Mouse (Mus musculus): Measurements from ENCODE around the gene Syt12.

Gene Syt12

DNA sequence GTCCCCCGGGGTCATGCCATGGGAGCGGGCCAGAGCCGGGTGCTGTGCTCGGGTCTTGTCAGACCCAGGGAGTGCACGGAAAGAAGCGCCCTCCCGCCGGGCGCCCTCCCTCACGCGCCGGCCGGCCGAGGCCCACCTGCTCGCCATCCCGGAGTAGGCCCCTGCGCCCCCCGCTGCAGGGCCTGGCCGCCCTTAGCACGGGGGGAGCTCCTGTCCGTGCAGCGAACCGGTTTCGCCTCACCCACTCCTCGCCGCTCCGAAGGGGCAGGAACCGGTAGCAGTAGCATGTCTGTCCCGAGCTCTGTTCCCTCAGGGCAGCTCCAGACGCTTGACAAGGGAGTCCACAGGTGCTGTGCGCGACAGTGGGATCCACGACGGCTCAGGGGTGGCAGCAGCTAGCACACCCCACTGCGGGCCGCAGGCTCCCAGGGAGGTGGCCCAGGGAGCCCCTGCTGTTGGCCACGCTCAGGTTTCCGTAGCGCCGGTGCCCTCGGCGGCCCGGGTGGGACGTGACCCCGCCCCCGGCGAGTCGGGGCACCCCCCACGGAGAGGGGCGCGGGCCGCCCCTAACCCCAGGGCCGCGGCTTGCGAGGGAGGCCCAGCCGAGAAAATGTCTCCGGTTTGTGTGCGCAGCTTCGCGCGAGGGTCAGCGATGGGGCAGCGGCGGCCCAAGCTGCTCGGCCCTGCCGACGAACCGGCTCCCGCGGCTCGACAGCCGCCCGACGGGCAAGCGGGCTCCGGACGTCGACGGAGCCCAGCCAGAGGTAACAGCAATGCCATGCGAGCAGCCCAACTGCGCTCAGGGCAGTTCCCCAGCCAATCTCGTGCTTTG, 79.2 kb downstream of the Syt12 start, which contains the start of gene Kdm2a:
Gene Kdm2a, minus strand, starts transcription at position 488 of the 832 bp plus-strand sequence.
- peak; percentile 62 for DNase-seq

DNA sequence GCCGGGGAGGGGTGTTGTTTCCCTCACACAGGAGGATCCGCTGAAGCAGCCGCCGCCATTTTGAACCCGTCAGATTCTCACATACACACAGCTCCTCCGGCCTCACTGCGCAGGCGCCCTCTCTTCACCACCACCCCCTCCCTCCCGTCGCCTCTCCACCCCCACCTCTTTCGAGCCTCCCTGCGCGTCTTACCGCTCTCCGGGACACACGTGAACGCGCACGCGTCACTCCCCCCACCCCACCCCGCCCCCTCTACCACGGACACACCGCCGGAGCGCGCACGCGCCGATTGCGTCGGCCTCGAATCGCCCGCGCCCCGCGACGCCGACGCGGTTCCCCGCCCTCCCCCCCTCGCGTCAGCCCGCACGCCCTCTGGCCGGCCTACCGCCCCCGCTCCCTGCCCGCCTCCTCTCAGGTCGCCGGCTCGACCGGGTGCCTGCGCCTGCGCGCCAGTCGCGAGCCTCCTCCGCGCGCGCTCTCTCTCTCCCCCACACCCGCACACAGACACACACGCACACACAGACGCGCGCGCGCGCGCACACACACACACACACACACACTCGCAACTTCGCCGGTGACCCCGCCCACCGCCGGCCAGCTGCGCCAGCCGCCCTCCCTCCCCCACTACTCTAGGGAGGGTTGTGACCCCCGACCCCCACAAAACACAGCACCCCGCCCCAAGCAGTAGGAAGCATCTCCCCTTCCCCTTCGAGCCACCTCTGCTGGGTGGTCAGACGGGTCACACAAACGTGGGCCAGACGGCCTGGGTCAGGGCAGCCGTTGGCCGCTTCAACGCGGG, 80.0 kb downstream of the Syt12 start:
- DNase-seq, result peak; percentile 98

DNA sequence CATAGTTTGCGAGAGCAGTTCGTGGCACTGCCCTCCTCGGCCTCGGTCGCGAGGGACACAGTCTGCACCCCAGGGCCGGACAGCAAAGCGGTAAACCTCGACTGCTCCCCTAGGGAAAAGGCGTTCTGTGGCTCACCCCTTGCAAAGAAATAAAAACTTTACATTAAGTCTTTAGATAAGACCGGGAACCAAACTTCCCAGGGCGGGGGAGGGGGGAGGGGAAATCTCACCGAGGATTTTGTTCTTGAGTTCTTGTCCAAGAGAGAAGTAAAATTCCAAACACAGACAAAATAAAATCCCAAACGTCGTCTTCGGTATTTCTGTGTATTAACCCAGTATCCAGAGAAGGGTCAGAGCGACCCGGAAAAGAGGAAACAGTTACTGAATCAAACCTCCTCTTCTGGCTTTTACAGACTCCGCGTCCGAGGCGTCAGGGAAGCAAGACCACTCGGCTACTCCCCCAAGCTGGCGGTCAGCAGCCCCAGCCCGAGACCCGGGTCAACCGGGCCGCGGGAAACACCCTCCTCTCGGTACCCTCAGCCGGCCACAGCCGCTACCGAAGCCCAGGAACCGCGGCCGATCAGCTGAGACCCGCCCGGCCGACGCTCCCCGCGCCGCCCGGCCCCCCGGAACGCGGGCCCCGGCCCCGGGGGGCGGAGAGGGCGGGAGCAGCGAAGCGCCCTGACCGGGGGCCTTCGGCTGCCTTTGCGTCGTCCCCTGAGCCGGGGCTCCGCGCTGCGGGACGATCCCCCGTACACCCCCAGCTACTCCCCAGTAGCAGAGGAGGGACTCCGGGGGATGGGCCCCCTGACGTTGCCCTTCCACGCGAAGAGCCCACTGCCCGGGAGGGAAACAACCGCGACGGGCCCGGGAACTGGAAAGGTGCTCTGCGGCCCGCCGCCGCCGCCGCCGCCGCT, 80.9 kb downstream of the Syt12 start:
- DNase-seq, result peak; percentile 41
